Mouse (Mus musculus) neutrophil, adult 5-6 weeks (primary cell): ENCODE data around the gene Chmp5. TPM values are rescaled to one million over a fixed set of nuclear protein-coding genes. Genes with fewer than 3 reads are reported as not detected.

ENCODE experiments used
- ATAC-seq: fragments of 151-379, 151-347 bp; 2 replicates; pipeline ENCODE4 v1.8.0; 2017; ENCODE audit warnings: mild to moderate bottlenecking, moderate TSS enrichment; ENCODE audit not compliant: insufficient number of reproducible peaks, poor library complexity, low FRiP score, severe bottlenecking; ENCODE audit errors: extremely low read depth
- total RNA-seq: library from RNA; stranded (forward); fragments of 200-1000 nt; gene quantifications from 2 replicates; pipeline ENCODE4 v1.2.3, GENCODE M21; 2017

The Chmp5 gene
- total RNA-seq, 1 experiment from 2014 or later = 126 TPM

DNA sequence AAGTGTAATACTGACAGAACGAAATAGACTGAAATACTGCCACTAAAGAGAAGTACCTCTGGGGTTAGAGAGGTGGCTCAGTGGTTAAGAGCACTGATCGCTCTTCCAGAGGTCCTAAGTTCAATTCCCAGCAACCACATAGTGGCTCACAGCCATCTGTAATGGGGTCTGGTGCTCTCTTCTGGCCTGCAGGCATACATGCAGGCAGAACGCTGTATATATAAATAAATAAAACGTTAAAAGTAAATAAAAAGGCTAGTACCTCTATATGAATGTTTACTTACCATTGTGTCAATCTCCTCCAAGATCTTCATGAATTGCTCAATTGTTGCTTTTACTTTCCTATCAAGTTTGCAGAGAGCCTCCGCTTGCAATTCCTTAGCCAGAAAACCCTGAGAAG, 9.4 kb upstream of the Chmp5 start:
- no peak for ATAC-seq

DNA sequence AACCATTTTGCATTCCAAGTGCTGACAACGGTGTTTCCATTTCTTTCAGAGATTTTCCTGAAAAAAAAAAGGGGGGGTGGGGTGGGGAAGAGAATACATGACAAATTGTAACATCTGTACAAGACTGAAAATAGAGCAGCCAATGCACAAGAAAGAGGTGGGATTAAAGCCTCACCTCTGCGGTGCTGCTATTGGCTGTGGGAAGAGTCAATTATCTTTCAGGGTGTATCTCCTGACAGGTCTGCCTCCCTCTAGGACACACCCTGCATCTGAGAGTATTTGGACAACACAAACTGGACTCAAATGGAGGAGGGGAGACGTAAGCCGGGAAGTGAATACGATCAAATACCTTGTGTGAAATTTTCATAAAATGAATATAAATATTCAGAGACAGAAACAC, 4.6 kb upstream of the Chmp5 start:
- ATAC-seq = no peak

DNA sequence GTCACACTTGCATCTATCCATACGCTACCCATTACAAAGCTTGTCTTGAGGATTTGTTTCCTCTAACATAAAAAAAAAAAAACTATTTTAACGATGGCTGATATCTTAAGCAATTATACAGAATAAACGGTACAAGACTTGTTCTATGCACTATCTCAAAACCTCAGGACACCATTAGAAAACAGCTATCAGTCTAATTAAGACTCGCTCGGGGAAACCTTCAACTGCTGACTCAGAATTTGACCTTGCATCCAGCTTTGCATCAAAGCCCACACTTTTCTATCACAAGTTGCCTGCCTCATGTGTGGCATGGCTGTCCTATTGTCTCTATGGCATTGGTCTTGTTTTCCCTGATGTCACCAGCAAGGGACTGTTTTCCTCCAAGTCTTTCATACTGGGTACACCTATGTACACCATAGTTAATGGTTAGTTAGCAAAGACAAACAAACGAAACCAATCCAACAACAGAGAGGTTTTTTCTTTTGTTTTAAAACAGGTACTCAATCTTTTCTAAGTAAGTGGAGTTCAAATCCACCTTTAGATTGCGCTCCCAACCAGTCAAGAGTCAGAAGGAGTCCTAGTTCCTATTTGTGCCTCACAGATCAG, 1.6 kb upstream of the Chmp5 start:
- no peak for ATAC-seq

DNA sequence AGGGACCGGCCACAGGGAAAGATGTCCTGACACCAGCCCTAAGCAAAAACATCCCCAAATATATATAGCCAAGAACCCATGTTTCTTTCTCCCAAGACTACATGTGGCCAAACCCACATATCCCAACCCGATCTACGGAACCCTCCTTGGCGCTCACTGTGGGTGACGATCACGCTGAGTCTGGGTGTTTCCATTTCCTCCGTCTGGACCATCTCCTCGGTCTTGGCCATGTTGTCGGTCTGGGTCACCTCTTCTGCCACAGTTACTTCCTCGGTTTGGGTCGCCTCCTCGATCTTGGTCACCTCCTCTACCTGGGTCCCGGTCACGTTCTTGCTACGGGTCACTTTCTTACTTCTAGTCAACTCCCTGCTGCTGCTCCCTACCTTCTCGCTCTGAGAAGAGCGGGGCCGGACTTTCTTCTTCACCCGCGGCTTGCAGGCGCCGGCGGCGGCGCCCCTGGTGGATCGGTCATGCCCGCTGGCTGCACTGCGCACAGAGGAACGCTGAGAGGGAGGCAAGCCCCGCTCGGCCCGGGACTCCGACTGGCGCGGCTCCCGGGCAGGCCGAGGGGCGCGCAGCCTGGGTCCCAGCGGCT, 545 bp upstream of the Chmp5 start:
- ATAC-seq = peak; percentile 4; the same call in 1 of the 2 replicates

DNA sequence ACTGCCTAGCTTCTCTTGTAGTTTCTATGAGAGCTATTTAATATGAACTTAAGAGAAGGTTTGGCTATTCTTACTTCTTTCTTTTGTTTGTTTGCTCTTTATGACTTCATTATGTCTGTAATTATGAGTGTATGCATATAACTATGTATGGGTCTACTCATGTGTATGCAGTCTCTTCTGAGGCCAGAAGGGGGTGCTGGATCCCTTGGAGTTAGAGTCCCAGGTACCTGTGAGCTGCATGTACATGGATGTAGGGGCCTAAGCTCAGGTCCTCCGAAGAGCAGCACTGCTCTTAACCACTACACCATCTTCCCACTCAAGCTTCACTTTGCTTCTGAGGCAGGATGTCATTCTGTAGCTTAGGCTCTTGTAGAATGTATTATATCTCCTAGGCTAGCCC, 5.3 kb downstream of the Chmp5 start:
- ATAC-seq = peak; percentile 56; the same call in 1 of the 2 replicates

DNA sequence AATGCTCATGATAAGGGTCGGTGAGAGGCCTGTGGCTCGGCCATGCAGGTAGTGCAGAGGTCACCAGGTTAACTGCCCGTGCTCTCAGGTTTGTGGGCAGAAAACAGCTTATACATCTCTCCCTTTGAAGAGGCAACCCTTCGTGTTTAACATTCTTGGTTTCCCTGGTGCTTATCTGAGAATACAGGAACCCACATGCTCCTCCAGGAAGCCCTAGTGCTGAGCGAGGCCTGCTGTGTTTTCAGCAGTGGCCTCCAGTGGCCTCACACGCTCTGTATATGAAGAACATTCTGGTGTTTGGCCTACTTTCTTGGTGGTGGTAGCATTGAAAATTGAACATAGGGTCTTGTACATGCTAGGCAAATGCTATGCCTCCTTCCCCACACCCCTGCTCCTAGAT, 7.7 kb downstream of the Chmp5 start:
- no peak for ATAC-seq

DNA sequence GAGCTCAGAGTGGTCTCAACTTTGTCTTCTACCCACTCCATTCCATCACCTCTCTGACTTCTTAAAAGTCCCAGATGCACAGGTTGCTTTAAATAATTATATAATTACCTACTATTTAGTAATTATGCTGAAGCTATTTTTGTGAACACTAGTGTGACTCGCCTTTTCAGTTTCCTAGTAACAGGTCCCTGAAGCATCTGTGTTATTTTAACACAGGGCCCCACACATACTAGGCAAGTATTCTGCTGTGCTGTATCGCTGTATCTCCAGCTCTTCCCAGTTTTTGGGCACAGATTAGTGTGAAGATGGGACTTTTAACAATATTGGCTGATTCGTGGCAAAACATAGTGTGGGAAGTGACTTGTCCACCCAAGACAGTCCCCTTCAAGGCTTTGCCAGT, 15.3 kb downstream of the Chmp5 start:
- ATAC-seq = no peak

DNA sequence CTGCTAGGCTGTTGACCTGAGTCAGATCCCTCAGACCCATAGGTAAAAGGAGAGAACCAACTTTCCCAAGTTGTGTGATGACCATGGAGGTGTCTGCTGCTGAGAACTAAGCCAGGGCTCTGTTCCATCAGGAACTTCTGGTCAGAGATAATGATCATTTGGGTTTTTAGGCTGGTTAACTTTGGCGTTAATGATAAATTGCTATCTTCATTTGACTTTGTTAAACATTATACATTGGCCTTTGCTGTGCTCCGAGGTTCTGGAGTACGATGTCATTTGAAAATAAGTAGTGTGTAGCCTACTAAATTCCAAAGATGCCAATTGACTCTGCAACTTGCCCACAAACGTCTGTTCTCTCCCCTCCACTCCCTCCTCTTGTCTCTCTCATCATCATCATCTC, 21.0 kb downstream of the Chmp5 start:
- no peak for ATAC-seq

DNA sequence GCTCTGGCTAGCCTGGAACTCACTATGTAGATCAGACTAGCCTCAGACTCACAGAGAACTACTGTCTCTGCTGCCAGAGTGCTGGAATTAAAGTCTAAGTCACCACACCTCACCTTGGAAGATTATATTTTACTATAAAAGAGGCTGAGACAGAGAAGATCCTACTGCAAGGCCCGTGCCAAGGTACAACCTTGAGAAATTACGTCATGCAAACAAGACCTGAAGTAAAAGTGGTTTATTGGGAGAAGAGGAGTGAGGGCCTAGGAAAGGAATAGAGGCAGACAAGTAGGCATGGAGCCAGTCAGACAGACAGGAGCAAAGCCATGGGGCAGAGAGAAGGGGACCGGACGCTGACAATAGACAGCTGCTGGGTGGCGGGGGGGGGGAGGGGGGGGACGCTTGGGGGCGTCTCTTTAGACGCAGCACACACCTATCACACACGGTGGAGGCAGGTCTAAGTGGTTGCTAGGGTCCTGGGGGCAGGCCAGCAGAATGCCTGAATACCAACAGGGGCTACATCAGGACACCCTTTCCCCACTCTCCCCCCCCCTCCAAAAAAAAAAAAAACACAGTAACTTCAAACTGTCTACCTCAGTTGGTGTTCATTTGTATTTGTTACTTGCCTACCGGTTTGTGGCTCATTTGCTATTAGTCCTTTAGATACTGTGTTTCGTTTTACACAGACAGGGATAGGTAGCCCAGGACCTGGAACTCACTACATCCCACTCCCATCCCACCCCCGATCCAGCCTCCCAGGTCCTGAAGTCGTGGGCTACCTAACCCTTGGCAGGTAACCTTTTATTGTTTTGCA, 21.8 kb downstream of the Chmp5 start:
- ATAC-seq = no peak

DNA sequence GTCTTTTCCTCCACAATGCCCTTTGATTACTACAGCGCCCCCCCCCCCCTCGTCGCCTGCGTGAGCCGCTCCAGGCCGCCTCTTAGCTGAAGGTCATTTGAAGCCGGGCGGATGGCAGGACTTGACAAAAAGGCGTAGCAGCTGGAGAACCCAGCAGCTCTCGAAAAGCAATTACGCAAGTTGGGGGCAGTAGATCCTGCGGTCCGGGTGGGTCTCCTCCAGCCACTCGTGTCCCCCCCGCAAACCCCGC, 22.3 kb downstream of the Chmp5 start:
- peak; percentile 2; the same call in 1 of the 2 replicates for ATAC-seq

DNA sequence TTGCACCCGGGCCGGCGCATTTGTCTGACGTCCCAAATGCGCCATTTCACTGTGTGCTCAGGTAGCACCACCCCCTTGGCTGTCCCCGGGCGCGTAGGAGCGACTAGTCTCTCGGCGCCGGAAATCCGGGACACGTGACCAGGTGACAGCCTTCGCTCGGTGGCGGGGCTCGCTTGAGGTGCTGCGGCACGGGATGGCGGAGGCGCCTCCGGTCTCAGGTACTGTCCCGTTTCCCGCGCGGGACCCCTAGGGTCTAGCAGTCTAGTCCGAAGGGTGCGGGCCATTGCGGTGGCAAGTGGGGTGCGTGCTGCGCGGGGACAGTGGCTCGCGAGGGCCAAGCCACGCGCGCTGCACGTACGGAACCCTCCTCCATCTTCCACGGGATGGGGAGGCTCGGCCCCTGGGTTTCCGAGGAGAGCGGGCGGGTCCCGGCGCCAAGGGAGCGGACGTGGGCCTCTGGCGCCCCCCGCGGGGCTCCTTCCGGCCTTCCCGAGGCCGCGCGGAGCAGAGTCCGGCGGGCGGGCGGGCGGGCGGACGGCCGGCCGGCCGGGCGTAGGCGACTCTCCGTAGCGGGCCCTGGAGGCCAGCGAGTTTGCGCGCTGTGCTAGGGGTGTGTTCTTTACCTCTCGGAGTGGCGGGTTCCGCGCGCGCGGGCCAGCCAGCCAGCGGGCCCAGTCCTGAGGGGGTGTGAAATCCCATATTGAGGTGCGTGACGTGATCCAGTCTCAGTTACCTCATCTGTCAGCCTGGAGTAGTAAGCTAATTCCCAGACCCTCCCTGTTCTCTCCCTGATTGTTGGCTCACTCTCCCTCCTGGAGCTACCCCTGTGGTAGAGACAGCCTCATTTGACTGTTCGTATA, 22.9 kb downstream of the Chmp5 start, which contains the start of gene Nfx1:
Gene Nfx1, plus strand, starts transcription at position 65 of the 860 bp plus-strand sequence.
- ATAC-seq = peak; percentile 93

DNA sequence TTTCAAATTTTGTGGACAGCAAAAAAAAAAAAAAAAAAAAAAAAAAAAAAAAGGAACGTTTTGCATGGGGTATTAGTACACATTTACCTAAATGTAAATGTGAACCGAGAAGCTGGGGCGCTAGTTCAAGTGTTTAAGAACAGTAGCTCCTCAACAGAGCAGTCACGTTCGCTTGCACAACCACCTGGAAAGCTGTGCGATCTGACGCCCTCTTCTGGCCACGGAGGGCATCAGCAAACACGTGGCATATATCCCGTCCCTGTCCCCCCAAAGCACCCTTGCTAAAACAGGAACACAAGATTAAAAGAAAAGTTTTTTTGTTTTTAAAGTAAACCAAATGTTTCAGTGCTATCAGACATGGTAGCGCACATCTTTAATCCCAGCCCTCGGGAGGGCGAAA, 23.5 kb downstream of the Chmp5 start:
- ATAC-seq = 0 out of 2 replicates have a peak, but pooled peaks have one; percentile 17

DNA sequence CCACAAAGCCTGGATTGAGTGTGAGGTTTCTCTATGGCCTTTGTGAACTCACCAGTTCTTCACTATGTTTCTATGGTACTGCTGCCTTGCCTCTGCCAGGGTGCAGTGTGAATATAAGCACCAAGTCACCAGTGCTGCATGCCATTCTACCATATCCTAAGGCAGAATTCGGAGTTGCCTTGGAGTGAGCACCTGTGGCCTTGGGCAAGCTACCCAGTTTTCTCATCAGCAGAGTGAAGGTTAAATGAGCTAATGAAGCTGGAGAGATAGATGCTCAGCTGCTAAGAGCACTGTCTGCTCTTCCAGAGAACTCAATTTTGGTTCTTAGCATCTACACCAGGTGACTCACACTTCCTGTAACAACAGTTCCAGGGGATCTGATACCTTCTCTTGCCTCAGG, 25.8 kb downstream of the Chmp5 start:
- ATAC-seq = no peak

DNA sequence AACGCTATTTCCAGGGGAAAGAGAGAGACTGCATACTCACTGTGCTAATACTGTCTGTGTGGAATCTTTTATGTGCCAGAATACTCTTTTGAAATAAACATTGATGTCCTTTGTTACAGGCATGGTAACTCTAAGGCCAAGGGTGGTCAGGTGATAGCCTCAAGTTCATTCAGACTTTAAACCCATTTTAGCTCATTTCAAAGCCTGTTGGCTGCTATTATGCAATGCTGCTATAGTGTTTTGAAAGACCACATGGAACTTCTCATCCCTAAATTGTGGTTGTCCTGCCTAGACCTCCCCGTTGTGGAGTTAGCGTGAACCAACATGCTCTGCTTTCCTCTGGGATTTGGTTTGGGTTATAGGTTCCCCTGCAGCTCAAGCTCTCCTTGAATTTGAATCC, 27.5 kb downstream of the Chmp5 start:
- ATAC-seq = no peak

DNA sequence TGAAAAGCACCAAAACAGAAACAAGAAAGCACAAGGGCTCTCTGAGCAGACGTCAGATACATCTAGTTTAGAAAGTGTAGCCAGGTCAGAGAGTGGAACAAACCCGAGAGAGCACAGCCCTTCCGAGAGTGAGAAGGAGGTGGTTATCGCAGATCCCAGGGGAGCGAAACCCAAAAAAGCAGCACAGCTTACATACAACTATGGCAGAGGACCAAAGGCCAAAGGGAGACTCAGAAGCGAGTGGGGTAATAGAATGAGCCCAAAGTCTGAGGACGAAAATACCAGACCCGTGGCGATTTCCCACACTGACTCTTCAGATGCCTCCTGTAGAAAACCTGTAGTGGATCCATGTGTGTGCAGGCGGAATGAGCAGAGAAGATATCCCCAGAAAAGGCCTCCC, 28.4 kb downstream of the Chmp5 start:
- no peak for ATAC-seq

DNA sequence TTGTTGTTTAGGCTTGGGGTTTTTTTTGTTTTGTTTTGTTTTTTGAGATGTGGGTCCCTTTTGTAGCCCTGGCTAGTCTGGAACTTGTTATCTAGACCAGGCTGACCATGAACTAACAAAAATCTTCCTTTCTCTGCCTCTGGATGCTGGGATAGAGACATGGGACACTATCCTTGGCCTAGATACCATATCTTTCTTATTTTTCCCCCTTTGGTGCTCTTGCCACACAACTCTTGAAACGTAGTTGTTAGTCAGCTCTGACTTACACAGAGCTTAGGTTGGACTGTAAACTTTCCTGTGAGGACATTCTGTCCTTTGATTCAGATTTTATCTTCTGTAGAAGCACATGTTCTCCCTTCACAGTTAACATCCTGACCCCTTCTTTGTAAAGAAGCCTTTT, 31.2 kb downstream of the Chmp5 start:
- no peak for ATAC-seq

DNA sequence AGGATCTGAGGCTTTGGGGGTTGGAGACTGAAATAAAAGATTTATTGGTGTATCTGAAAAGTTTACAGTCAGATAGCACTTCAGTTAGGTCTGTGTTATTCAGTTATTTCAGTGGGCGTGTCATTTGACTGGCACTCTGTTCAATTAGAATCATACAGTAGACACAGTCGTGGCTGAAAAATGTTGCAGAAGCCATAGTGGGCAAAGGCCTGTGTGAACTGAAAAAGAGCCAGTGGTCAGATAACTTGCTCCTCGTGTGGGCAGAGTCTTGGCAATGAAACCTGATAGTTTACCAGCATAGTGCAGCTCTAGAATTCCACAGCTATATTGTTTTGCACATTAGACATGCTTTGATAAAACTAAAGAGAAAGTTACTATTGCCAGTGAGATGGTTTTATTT, 34.3 kb downstream of the Chmp5 start:
- ATAC-seq = no peak

DNA sequence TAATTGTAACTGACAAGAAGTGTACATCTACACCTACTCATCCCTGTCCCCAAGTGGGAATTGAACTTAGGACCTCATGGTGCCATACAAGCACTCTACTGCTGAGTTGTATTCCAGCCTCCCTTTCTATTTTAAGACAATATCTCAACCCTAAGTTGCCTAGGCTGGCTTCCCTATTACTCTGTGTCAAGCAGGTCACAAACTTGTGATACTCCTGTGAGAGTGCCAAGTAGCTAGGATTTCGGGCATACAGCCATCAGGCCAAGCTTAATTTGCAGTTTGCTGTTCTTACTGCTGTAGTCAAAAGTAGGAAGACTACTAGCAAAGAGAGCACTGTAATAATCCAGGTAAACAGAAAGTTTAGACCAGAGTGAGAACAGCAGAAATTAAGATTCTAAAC, 35.5 kb downstream of the Chmp5 start:
- no peak for ATAC-seq

DNA sequence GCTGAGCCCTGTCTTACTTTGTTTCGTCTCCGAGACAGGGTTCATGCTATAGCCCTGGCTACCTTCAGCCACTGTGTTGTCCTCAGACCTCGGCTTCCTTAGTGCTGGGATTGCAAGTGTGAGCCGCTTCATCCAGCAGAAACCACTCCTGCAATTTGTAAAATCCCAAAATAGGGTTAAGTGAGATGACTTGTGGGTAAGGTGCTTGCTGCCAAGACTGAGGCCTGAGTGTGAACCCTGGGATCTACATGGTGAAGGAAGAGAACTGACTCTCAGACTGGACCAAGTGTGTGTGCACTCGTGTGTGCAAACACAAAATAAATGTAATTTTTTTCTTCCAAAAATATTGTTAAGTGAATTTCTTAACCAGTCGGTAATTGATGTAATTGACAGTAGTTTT, 41.4 kb downstream of the Chmp5 start:
- no peak for ATAC-seq

DNA sequence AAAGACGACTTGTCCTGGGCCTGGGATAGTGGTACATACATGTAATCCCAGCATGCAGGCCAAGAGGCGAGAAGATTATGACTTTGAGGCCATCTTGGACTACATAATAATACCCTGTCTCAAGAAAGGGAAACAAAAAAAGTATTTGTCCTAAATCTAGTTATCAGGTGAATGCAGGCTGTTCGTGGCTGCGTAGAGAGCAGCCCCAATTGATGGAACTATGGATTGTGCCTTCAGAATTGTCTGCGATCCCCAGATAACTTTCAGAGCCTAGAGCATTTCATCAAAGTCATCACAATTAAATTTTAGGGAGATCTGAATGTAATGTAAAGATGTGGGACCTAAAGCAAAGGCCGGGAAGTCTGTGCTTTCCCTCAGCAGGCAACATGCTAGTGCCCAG, 48.1 kb downstream of the Chmp5 start:
- no peak for ATAC-seq
